8 mouse cellular contexts compared by ENCODE assay signal in genomic region chr15:10177519-10178130, GRCm38 (mm10). TPM values are rescaled to one million over a fixed set of nuclear protein-coding genes. Genes with fewer than 3 reads are reported as not detected.
A peak's percentile ranks its signal among the peaks of the same experiment; 100 is the strongest.
DNase-seq lines count a peak whose midpoint lies in the region; ATAC-seq and TF ChIP-seq lines count a peak whose summit lies in the region.

No protein-coding gene starts in this region.

- no peak overlapping the region for H3K27ac ChIP-seq in heart, embryonic 13.5 days (replicated peaks)
- H3K27ac ChIP-seq in kidney, embryonic 16.5 days (ENCODE audit: low read length), result no peak overlapping the region
- no peak overlapping the region for H3K27ac ChIP-seq in lung, embryonic 16.5 days (ENCODE audit: low read length)

- ATAC-seq in heart, embryonic 13.5 days (ENCODE audit: extremely low read depth, insufficient number of reproducible peaks, low FRiP score, low TSS enrichment), result no peak
- peak; percentile 73; the same call in 1 of the 2 replicates for ATAC-seq in kidney, embryonic 16.5 days (ENCODE audit: low FRiP score, low TSS enrichment)
- ATAC-seq in lung, embryonic 16.5 days (ENCODE audit: low read depth), result no peak

- H3K36me3 ChIP-seq in heart, embryonic 13.5 days, result no peaks in the 10 kb centered on the region
- no peaks in the 10 kb centered on the region for H3K36me3 ChIP-seq in kidney, embryonic 16.5 days (ENCODE audit: insufficient read depth, low read length)
- H3K36me3 ChIP-seq in lung, embryonic 16.5 days (ENCODE audit: control insufficient read depth, insufficient read depth, low read length), result no peaks in the 10 kb centered on the region

- H3K9ac ChIP-seq in heart, embryonic 13.5 days, result peak overlapping the region; percentile 78
- H3K9ac ChIP-seq in kidney, embryonic 16.5 days (replicated peaks; ENCODE audit: low read length), result peak overlapping the region; percentile 49
- H3K9ac ChIP-seq in lung, embryonic 16.5 days (ENCODE audit: low read length), result peak overlapping the region; percentile 47; the same call in 1 of the 2 replicates

- no peak for TF ChIP-seq POLR2A in brain, embryonic 14.5 days (IDR thresholded peaks at IDR 0.05; ENCODE audit: borderline replicate concordance, extremely low read depth, insufficient read depth, insufficient read length, poor library complexity, severe bottlenecking)

- peaks cover 16% of the 10 kb centered on the region for H3K27me3 ChIP-seq in heart, embryonic 13.5 days (replicated peaks)
- peaks cover 6% of the 10 kb centered on the region; the same call in 1 of the 2 replicates for H3K27me3 ChIP-seq in kidney, embryonic 16.5 days (ENCODE audit: insufficient read depth, low read length)
- no peaks in the 10 kb centered on the region; the same call in 1 of the 2 replicates for H3K27me3 ChIP-seq in lung, embryonic 16.5 days (ENCODE audit: control insufficient read depth, insufficient read depth, low read depth, low read length)

- peak; percentile 19 for DNase-seq in ovary, postnatal 10 days (ENCODE audit: low spot score)
- no peak for DNase-seq in ovary, adult 18-20 months (ENCODE audit: low spot score)
- DNase-seq in brain, embryonic 14.5 days (ENCODE audit: low read depth), result peak; percentile 54
- peak; percentile 15 for DNase-seq in right cerebral cortex, adult 18-20 months
- no peak for DNase-seq in cerebellum, adult 11-12 months

- H3K4me1 ChIP-seq in heart, embryonic 13.5 days, result peaks cover 8% of the 10 kb centered on the region; the same call in 1 of the 2 replicates
- 0 out of 2 replicates have a peak, but pooled peaks cover 3% of the 10 kb centered on the region for H3K4me1 ChIP-seq in kidney, embryonic 16.5 days (ENCODE audit: insufficient read depth, low read length)
- H3K4me1 ChIP-seq in lung, embryonic 16.5 days (replicated peaks; ENCODE audit: control insufficient read depth, insufficient read depth, low read length), result peaks cover 3% of the 10 kb centered on the region; the same call in 1 of the 2 replicates

- H3K9me3 ChIP-seq in heart, embryonic 13.5 days, result no peaks in the 10 kb centered on the region
- no peaks in the 10 kb centered on the region for H3K9me3 ChIP-seq in kidney, embryonic 16.5 days (ENCODE audit: low read length)
- H3K9me3 ChIP-seq in lung, embryonic 16.5 days (ENCODE audit: control insufficient read depth, low read length), result no peaks in the 10 kb centered on the region

- TF ChIP-seq CTCF in brain, embryonic 14.5 days (IDR thresholded peaks at IDR 0.05; ENCODE audit: borderline replicate concordance, extremely low read depth, insufficient read depth, insufficient read length), result no peak

- 1% methylated on average over 30 of the region's 30 CpGs for WGBS in heart, embryonic 13.5 days
- WGBS in kidney, embryonic 16.5 days, result under 1% methylated on average over 30 of the region's 30 CpGs
- 2% methylated on average over 30 of the region's 30 CpGs for WGBS in lung, embryonic 16.5 days

- peak overlapping the region; percentile 97 for H3K4me2 ChIP-seq in heart, embryonic 13.5 days
- H3K4me2 ChIP-seq in kidney, embryonic 16.5 days (replicated peaks; ENCODE audit: low read depth, low read length), result peak overlapping the region; percentile 87
- peak overlapping the region; percentile 64 for H3K4me2 ChIP-seq in lung, embryonic 16.5 days (ENCODE audit: low read depth, low read length)

- peak overlapping the region; percentile 61 for H3K4me3 ChIP-seq in heart, embryonic 13.5 days
- H3K4me3 ChIP-seq in kidney, embryonic 16.5 days (ENCODE audit: low read length), result peak overlapping the region; percentile 51
- H3K4me3 ChIP-seq in lung, embryonic 16.5 days (ENCODE audit: low read length), result peak overlapping the region; percentile 42

RNA-seq across cellular contexts. Expression of gene Prlr, which starts 0.6 kb away (rescaled TPM):
- 0.32 and 0.52 TPM in 2 replicates for polyA plus RNA-seq in brain, embryonic 14.5 days (2012; rRNA removed)
- polyA plus RNA-seq in heart, embryonic 13.5 days (2015; fragmentation: Nextera tagmentation; extraction: Ambion mirVana), result 1.2 and 1.5 TPM in 2 replicates
- 4.5 and 5.4 TPM in 2 replicates for polyA plus RNA-seq in kidney, embryonic 16.5 days (2015; fragmentation: Nextera tagmentation; extraction: Ambion mirVana)
- 0.15 and 0.25 TPM in 2 replicates for polyA plus RNA-seq in lung, embryonic 16.5 days (2015; fragmentation: Nextera tagmentation; extraction: Ambion mirVana)

Comparison
In these comparisons a context has a peak if more than half of its experiments do, and no peak if none do; other contexts are left out.
1. DNase-seq: peak in ovary, postnatal 10 days (single experiment), brain, embryonic 14.5 days (single experiment) and right cerebral cortex, adult 18-20 months (single experiment); none in ovary, adult 18-20 months (single experiment) and cerebellum, adult 11-12 months (single experiment).
2. Peak in every context shown above with its lines, with median percentiles within 50 percentile points of each other: H3K4me2 ChIP-seq, H3K4me3 ChIP-seq and H3K9ac ChIP-seq.